Mouse (Mus musculus): ENCODE results near the gene Skap1. TPM values are rescaled to one million over a fixed set of nuclear protein-coding genes. Genes with fewer than 3 reads are reported as not detected.

Gene Skap1
- total RNA-seq, 2 experiments from 2014 or later: 0.47 to 0.91 TPM

DNA sequence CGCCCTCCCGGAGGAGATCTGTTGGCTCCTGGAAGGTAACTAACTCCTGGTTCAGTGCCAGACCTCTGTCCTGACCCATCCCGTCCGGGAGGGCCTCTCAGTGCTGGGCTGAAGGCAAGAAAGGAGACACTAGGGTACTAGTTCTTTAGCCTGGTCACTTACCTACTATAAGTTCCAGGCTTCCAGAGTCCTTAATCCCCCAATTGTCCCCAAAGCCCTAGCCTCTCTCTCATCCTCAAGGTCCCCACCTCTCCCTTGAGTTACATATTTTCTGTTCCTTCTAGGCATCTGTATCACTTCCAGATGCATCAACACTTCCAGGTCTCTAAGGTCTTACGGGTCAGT lies 295 bp downstream of the Skap1 start:
- intact Hi-C loops (cut with DNase I): no loop called here

DNA sequence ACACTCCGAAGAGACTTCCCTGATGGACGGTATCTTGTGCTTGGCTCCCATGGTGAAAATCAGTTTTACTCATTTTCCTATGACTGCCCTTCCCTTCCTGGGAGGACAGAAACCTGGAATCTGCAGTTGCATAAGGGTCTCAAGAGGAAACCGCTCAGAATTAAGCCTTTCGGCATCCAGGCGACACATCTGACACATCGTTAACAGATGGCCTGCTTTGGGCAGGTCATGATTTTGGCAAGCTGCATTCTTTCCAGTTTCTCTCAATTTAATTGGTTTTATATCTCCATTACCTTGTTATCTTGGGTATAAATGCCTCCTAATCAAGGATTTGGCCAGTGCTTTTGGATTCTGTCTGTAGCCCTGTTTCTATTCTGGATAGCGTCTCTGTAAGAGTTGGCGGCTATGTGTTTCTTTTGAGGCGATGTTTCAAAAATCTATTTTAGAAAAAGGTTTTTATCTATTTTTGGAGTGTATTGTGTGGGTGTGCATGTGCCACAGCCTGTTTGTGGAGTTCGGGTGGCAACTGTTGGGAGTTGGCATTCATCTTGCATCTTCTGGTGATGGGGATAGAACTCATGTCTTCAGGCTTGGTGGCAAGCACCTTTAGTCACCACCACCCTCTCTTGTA lies 1.1 kb downstream of the Skap1 start:
- DNase-seq: no peak
- intact Hi-C loops (cut with DNase I): no loop called here

More for the DNA sequence above, 295 bp downstream of the Skap1 start:
- DNase-seq: no peak

DNA sequence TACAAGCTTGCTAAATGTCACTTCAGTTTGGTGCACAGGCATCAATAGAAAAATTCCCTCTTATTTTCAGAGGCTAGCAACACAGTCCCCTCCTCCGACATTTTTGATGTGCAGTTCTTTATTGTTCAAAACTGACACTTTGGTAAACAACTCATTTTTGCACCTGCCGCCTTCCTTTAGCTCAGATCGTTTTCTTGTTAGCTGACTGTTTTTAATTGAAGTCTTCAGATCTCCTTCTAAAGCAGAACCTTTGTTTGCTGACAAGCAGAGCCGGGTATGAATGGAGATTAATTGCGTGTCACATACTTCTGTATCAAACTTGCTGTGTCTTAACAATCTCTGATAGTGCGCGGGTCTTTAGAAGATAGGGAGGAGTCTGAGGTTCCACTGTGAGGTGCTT lies 2.0 kb downstream of the Skap1 start:
- intact Hi-C loops (cut with DNase I): no loop called here
- DNase-seq: no peak

DNA sequence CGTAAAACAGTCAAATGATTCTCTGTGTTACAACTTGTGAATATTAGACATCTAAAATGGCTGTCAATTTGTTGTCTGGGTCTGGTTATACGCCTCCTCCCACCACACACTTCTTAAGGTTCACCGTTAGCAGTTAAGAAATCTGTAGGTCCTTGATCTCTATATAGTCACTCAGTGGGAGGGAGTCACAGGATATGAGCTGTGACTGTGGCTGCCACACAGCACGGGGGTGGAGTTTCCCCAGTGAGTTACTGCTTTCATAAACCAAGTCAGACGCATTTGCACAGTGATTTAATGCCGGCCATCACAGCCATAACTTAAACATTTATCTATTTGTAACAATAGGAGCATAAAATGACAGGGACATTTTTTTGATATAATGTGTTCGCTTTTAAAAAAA lies 2.6 kb downstream of the Skap1 start:
- no peak for DNase-seq
- intact Hi-C loops (cut with DNase I): no loop called here

- DNase-seq: no peak
- intact Hi-C loops (cut with DNase I): no loop called here
These were observed 3.8 kb downstream of the Skap1 start for GRCm38 (mm10) chr11:96468048-96468745.

DNA sequence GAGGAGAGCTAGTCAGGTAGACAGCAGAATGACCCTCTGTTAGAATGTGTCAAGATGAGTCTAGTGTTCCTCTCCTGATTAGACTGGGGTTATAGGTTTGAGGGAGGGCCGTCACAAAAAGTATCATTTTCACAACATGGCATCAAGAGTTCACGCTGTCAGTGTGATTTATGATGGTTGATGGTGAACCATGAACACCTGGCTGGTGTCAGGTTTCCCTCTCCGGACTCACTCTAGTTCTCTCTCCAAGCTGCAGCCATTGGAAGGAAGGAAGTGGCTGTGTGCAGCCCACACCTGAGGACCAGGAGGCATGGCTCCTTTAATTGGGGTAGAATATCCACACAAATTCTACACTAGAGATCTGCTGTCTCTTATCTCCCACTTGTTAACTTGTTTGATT lies 18.3 kb downstream of the Skap1 start:
- intact Hi-C loops (cut with DNase I): no loop called here
- DNase-seq: no peak

GRCm38 (mm10) chr11:96483179-96483578 lies 18.8 kb downstream of the Skap1 start:
- intact Hi-C loops (cut with DNase I): no loop called here
- no peak for DNase-seq

DNA sequence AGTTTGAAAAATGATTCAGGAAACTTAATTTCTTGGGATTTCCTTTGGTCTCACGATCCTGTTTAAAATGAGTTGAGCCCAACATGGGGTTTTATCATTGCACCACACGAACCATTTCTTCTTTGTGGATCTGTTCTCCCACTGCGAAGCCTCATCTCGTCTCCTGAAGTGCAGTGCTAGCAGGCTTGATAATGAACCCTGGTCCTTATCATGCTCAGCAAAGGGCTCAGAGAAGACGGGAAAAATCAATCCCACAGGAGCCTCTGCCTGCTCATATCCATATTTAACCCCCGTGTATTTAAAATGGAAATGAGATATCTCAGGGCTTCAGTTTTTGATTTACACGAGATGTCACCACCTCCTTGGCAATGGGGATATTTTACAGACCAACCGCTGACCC lies 34.1 kb downstream of the Skap1 start:
- intact Hi-C loops (cut with DNase I): no loop called here
- no peak for DNase-seq

DNA sequence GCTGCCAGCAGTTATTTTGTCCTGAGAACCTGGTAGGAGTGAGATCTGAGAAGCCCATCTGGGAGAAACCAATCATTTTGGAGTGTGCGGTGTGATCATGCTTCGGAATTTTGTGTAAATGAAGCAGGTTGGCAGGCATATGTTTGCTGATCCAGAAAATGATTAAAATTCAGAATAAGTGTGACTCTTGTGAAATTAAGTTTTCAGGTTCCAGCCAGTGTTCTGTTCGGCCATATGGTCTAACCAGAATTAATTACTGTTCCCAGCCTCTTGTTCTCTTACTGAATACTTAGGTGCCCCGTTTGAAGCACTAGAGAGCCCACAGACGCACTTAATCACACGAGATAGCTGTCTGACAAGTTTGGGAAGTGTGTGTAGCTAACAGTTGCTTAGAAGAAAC lies 36.6 kb downstream of the Skap1 start:
- intact Hi-C loops (cut with DNase I): no loop called here
- no peak for DNase-seq

GRCm38 (mm10) chr11:96502948-96503347 lies 38.6 kb downstream of the Skap1 start:
- DNase-seq: no peak
- intact Hi-C loops (cut with DNase I): no loop called here

DNA sequence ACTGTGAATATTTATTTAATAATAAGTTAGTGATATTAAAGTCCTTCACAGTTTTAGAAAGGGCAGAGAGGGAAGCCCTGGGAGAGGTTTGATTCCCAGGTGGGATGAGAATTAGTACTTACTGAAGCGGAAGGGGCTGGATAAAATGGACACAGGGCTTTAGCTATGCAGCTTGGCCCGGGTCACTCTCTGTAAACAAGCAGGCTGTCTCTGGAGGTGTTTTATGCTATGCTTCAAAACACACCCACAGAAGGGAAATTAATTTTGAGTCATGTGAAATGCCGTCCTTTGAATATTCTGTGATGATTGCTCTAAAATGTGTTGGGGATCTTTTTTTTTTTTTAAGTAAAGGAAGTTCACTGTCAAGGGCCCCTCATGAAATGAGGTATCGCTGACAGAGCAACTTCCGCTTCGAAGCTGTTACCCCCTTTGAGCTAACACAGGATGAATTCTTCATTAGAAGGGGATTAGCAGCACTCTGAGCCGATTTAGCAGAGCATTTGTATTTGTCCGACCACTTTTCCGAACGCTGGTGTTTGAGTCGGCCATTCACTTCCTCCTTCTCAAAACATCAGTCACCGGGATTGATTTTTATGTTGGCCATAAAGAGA lies 40.2 kb downstream of the Skap1 start:
- intact Hi-C loops (cut with DNase I): no loop called here
- no peak for DNase-seq

DNA sequence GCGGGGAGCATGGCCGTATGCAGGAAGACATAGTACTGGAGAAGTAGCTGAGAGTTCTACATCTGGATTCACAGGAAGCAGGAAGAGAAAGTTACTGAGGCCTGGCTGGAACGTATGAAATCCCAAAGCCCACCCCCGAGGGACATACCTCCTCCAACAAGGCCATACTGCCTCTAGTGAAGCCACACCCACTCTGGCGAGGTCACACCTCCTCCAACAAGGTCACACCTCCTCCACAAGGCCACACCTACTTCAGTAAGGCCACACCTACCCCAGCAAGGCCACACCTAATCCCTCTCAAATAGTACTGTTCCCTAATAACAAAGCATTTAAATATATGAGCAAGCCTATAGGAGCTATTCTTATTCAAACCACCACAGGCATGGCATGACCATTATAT lies 41.4 kb downstream of the Skap1 start:
- intact Hi-C loops (cut with DNase I): no loop called here
- no peak for DNase-seq

GRCm38 (mm10) chr11:96515164-96515563 lies 50.8 kb downstream of the Skap1 start:
- DNase-seq: no peak
- intact Hi-C loops (cut with DNase I): no loop called here

DNA sequence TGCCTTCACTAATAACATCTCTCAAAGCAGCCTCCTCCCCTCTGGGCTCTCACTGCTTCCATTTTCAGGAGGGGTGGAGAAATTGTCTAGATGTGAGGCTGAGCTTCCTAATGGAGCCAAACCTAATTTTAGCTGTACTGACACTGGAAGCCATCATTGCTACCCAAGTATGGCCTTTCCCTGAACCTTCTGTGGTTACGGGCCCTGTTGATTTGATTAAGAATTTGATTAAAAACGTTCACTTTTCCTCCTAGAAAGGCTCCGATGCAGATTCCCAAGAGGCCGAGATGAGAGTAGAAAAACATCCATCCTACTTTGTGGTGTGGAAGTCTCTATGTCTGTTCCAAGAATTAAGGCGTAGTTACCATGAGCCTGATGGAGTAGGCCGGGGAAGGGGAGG lies 60.1 kb downstream of the Skap1 start:
- DNase-seq: no peak
- intact Hi-C loops (cut with DNase I): no loop called here

GRCm38 (mm10) chr11:96526137-96526621 lies 61.8 kb downstream of the Skap1 start:
- intact Hi-C loops (cut with DNase I): no loop called here
- DNase-seq: peak; percentile 4 to 22

DNA sequence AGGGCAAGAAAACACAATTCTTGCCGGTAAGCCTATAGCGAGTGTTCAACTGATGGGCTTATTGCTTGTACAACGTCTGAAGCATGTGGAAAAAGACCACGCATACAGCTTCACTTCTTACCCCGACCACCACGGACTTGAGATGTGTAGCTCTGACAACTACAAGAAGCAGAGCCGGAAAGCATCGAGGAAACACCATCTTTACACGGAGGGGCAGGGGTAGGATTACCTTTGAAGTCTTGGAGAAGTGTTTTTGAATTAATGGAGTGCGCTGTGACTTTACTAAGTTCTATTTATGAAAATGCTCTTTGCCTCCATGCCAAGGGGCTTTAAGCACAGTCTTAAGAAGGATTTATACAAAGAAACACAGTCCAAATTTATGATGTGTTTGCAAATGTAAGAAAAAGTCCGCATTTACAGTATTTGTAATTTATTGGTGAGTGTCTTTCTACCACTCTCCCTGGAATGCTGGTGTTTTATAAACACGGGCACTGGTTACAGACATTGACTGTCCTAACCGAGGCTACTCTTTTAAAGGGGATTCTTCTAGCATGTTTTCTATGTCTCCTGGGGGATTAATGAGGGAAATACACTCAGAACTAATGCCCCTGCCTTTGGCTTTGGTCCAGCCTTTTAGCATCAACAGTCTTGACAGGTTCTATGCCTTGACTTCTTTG lies 67.5 kb downstream of the Skap1 start:
- intact Hi-C loops (cut with DNase I): no loop called here
- no peak for DNase-seq

DNA sequence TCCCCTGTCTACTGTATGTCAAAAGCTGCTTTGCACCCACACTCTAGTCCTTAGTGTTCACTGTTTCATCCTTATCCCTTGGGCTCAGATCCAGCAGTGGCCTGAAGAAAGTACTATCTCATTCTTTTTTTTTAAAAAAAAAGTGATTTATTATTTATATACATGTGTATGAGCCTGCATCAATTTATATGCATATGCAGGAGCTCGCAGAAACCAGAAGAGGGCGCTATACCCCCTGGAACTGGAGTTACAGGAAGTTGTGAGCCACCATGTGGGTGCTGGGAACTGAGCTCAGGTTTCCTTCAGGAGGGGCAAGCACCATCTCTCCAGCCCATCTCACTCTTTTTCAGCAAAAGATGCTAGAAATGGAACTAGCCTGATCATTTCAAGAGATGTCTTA lies 70.1 kb downstream of the Skap1 start:
- DNase-seq: no peak
- intact Hi-C loops (cut with DNase I): no loop called here

- DNase-seq: peak; percentile 28 to 56
- intact Hi-C loops (cut with DNase I): loop anchor here (1.0 to 5.0 kb wide), 3 partner anchors 99 to 259 kb away; partner anchors contain the start of gene Hoxb5
These were observed 71.8 kb downstream of the Skap1 start for GRCm38 (mm10) chr11:96536146-96536545.

GRCm38 (mm10) chr11:96542003-96542402 lies 77.6 kb downstream of the Skap1 start:
- intact Hi-C loops (cut with DNase I): no loop called here
- no peak for DNase-seq

GRCm38 (mm10) chr11:96542561-96542960 lies 78.2 kb downstream of the Skap1 start:
- DNase-seq: no peak
- intact Hi-C loops (cut with DNase I): no loop called here

DNA sequence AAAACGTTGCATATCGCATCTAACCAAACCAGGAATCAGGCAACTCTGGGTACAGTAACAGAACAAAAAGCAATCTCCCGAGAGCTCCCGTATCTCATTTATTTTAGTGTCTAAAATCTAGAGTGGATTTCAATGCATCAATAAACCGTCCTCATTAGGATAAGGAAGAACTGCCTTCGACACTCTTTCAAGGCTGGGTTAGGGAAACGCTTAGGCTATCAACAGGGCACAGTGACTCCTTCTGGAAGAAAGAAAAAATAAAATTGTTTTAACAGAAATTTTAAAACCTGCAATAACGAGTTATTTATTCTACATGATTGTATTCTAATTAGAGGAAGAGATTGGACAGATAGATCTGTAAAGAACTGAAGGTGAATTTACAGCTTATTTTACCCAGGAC lies 82.0 kb downstream of the Skap1 start:
- DNase-seq: no peak
- intact Hi-C loops (cut with DNase I): no loop called here
